Comparison of ENCODE assay signal across 19 mouse cellular contexts in the genomic region with DNA sequence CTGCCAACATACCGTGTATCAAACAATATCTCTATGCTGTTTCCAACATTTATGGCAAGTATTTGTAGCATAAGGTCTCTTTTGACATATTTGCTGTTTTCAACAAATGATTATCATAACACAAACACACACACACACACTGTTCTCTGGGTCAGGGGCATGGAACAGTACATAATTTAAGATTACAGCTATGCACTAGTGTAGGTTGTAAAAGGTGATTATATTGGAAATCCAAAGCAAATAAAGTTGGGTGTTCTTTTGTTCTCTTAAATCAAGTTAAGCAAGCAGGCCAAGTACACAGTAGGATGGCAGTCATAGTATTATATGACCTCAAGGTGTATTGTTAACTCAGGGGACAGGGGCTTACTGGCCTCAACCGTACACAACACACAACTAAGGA.
"Had no signal": no experiment of that assay in that cellular context is flagged by ENCODE, and none has a peak within 500 bp of the region (broad histone marks: within the 10 kb centered on the region; RNA-seq: fewer than 3 reads in every experiment).

No protein-coding gene starts in this region.

- H3K4me2 ChIP-seq: heart, embryonic 11.5 days; heart, embryonic 13.5 days; heart, embryonic 15.5 days; hindbrain, embryonic 13.5 days; hindbrain, embryonic 15.5 days; limb, embryonic 12.5 days; liver, embryonic 11.5 days had no signal

- H3K4me1 ChIP-seq: heart, embryonic 15.5 days; hindbrain, embryonic 13.5 days; hindbrain, embryonic 15.5 days had no signal

- H3K36me3 ChIP-seq: heart, embryonic 13.5 days; heart, embryonic 15.5 days; hindbrain, embryonic 13.5 days; hindbrain, embryonic 15.5 days; limb, embryonic 10.5 days; limb, embryonic 12.5 days had no signal

- H3K27me3 ChIP-seq: heart, embryonic 13.5 days; heart, embryonic 15.5 days; hindbrain, embryonic 13.5 days; hindbrain, embryonic 15.5 days; limb, embryonic 12.5 days had no signal

- DNase-seq: gastrocnemius, postnatal 14 days; gastrocnemius, postnatal 36 days; kidney, adult 11 months; kidney, postnatal 14 days; kidney, postnatal 36 days; layer of hippocampus, postnatal 36 days; liver had no signal

- H3K27ac ChIP-seq: heart, embryonic 13.5 days; heart, embryonic 15.5 days; hindbrain, embryonic 13.5 days; hindbrain, embryonic 15.5 days; hindbrain, postnatal 0 days; layer of hippocampus, adult 2 months; limb, embryonic 12.5 days had no signal

- H3K9ac ChIP-seq: heart, embryonic 13.5 days; heart, embryonic 15.5 days; hindbrain, embryonic 13.5 days; hindbrain, embryonic 15.5 days; limb, embryonic 12.5 days had no signal

- ATAC-seq: hindbrain, postnatal 0 days; intestine, embryonic 16.5 days had no signal

- H3K4me3 ChIP-seq: heart, adult 2 months; heart, embryonic 13.5 days; heart, embryonic 15.5 days; hindbrain, embryonic 13.5 days; hindbrain, embryonic 15.5 days; layer of hippocampus, adult 2 months; limb, embryonic 10.5 days; limb, embryonic 12.5 days had no signal

- H3K9me3 ChIP-seq: heart, embryonic 13.5 days; heart, embryonic 15.5 days; hindbrain, embryonic 13.5 days; hindbrain, embryonic 15.5 days; limb, embryonic 10.5 days; limb, embryonic 12.5 days had no signal
